Mouse (Mus musculus) left cerebral cortex, adult 11 months (tissue): ENCODE results near the gene Gm5767.
"Not testable (repeated sequence)": the region's sequence is repeated elsewhere in the genome, so short reads cannot be mapped to it uniquely, and the experiment has no call there.

Experiments used
- DNase-seq: peaks from one replicate; pipeline ENCODE4 v3.0.0; 2022; ENCODE audit warnings: low spot score

Gm5767 gene

DNA sequence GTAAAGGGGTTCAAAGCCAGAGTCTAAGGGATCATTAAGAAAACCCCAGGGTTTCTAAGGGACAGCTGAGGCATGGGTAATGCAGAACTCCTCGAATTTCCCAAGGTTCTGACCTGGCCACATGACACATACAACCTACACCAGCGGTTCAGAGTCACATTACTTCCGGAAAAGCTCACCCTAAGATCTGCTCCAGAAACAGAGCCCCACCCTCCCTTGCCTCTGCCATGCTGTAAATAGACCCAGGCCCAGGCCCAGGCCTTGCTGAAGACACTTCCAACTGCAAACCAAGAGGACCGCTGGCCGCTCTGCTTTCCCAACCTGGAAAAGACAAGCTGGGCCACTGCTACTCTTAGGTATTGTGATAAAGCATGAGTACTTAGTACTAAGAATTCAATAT is 34.3 kb downstream of the Gm5767 start:
- DNase-seq = no peak

DNA sequence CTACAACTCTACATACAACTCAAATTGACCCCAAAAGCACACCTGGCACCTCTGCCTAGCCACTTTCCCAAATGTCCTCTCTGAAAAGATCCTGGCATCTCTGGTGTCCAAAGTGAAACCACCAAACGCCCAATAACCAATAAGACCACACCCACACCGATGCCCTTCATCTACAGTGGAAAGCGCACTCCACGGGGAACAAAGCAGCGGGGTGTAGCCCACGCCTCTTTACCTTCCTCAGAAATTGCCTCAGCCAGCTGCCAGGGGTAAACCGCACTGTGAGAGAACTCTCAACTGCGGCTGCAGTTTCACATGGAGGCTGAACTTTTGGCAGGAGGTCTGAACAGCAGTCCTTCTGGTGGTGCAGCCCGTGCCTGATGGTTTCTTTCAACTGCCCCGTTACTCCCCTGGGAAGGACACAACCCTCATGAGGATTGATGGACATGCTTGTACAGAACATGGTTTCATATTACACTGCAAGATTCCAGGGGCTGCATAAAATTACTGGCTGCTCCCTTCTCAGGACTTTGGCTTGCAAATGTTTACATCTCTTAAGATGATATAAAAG is 35.0 kb downstream of the Gm5767 start:
- no peak for DNase-seq

DNA sequence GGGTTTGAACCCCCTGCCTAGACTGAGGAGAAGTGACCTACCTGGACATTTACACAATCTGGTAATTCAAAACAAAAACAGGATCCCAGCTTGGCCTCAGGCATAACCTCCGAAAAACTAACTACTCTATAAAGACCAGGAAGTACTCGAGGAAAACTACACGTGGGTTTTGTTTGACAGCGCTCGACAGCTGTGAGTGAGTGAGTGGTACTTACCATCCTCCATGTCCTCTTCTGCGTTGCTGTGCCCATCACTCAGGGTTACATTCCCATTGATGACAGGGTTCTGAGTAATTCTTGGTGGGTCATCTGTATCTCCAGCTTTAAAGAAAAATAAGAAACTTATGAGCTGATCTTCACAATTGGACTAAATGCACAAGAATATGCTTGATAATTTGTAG is 35.7 kb downstream of the Gm5767 start:
- no peak for DNase-seq

DNA sequence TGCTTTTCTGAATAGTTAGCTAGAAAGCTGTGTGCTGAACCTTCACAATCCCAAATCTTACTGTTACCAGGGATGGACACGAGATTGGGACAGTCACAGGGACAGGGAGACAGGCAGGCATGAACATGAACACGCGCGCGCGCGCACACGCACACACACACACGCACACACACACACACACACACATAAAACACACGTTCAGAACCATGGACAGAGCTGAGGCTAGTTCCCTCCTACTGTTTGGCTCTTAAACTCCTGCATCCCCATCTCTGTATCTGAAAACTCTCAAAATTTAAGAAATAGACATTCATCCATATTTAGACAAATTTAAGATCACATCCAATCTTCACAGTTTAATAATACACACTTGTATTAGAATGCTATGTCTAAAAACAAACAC is 37.2 kb downstream of the Gm5767 start:
- no peak for DNase-seq

DNA sequence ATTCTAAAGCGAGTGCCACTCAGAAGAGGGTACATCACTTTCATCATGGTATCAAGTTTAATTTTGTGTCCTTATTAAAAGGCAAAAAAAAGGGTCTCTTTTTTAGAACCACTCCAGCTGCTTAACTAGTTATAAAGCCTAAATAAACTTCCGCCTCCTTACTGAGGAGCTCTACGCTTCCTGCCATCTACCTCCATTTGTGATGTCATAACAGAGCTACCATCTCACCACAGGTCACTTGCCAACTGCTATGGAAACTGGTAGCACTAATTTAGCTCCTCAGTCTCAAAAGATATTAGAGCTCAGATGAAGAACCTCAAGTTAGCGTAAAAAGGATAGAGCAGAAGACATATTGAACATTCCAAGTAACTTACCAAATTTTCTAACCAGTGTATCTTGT is 39.9 kb downstream of the Gm5767 start:
- no peak for DNase-seq

DNA sequence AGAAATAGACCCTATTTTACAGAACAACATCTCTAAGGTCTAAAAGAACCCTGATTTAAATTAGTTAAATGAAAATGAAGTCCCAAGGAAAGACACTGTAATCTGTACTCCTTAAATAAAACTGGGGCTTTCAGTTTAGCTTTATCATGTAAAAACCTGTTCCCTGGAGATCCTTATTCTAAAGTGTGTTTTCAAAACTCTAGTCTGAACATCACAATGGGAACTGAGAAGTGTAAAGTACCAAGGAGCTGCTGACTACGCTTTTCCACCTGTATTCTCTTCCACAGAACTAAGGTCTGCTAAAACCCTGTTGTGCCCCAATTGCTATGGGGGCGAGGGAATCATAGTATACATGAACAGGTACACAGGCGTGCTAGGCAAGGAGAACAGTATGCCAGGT is 43.5 kb downstream of the Gm5767 start:
- no peak for DNase-seq

DNA sequence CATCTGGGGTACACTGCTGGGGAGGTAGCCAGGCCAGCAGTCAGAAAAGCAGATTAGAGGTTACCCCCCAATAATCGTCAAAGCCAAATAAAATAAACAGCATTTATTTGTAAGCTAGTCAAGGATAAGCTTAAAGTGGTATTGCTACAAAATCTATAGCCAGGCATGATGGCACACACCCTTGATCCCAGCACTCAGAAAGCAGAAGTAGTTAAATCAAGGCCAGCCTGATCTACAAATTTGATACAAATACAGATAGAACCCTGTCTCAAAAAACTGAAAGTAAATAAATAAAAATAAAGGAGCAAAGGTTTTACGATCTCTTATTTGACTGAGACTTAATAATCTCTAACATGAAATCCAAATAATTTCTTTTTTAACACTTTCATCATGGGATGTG is 45.2 kb downstream of the Gm5767 start:
- DNase-seq = no peak

DNA sequence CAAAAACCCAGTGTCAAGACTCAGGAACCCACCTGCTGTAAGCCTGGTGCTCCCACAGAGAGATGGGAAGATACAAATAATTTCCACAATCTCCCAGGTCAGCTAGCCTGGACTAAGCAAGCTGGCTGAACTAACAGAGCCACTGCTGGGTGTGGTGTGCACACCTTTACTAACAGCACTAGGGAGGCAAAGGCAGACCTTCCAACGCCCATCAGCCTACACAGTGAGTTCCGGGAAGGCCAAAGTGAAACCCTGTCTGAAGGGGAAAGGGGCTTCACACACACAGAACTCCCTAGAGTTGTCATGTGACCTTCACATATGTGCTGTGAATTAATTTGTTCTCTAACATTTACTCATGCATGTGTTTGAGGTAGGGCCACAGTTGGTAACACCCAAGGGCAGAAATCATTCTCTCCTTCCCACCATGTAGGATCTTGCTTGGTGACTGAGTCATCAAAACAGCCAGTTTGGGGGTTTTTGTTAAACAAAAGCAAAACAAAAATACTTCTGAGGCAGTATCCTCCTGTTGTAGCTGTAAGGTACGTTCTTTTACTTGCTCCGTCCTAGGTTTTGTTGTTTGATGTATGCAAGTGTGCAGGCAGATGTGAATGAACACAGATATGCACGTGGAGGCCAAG is 47.7 kb downstream of the Gm5767 start:
- DNase-seq = no peak

DNA sequence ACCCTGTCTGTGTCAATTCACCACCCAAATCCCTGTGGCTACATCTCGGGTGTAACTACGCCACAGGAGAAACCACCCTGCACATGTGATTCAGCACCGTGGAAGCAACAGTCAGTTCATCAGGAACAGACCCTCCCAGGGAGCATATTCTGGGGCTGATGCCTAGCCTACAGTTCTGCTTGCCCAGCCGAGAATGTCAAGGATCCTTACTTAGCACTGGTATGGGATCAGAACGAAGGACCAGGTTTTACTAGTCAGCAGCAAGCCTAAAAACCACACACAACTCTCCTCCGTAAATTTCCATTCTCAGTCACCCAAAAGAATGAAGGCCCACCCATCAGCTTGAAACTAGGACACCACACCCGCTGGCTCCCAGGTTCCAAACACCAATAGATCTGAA is 51.1 kb downstream of the Gm5767 start:
- no peak for DNase-seq

DNA sequence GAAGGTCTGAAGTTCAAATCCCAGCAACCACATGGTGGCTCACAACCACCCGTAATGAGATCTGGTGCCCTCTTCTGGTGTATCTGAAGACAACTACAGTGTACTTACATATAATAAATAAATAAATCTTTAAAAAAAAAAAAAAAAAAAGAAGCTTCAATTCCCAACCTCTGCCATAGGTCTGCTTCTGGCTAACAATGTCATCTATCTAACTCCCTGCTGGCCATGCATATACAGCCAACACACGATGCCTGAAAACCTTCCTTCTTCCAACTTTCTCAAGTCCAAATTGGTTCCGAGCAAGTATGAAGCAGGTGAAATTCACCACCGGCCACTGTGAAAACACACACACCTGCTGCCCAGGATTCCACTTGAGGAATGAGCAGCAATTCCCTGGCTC is 51.9 kb downstream of the Gm5767 start:
- not testable (repeated sequence) for DNase-seq
